Mouse (Mus musculus) kidney, adult 9 months (tissue): ENCODE data around the gene Polq.

ENCODE experiments used
- DNase-seq: peaks from one replicate; pipeline ENCODE4 v3.0.0; 2022

Polq gene

GRCm38 (mm10) chr16:37011061-37011921 is at the start of gene Polq:
TSS of gene Polq (plus strand) at chr16:37011786.
- DNase-seq = peak; percentile 96

- DNase-seq = no peak
Measured at GRCm38 (mm10) chr16:36963415-36963814, 48.2 kb upstream of the Polq start.

DNA sequence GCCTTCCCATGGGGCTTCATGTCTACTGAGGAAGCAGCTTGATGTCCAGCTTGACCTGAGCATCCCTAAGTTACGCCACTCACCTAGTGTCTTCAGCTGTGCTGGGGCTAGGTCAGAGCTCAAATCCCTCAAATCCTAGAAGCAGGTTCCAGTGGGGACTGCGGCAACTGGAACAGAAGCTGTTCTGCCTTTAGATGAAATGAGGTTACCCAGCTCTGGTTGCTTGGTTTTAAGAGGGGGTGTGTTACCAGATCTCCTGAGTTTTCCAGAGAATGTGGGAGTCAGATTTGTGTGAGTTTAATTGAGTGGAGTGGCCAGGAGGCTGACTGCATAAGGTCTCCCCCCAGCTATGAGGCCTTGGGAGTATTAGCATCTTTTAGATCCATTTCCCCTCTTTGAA is 32.5 kb upstream of the Polq start:
- DNase-seq = no peak

DNA sequence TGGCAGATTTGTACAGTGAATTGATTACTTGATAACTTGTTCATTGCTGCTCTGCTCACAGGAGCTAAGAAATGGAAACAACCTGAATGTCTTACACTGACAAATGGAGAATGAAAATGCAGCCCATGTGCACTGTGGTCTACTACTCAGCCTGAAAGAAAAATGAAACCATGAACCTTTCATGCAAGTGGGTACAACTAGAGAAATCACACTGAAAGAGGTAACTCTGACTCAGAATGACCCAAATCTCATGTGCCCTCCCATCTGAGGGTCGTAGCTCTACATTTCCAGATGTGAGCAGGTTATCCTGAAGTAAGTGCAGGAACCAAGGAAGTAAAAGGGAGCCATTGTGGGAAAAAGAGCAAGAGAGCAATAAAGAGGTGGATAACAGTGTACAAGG is 27.8 kb upstream of the Polq start:
- no peak for DNase-seq

DNA sequence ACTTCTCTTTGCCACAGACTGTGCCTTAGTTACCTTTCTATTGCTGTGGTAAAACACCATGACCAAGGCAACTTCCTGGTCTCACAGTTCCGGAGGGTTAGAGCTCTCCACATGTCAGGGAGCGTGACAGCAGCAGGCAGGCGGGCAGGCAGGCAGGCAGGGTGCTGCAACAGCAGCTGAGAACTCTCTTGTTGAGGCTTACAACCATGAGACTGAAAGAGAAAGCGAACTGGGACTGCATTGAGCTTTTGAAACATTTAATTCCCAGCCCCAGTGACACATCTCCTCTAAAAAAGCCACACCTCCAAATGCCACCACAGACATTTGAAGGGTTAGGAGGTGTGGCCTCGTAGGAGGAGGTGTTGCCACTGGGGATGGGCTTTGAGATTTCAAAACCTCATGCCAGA is 25.9 kb upstream of the Polq start:
- peak; percentile 52 for DNase-seq

DNA sequence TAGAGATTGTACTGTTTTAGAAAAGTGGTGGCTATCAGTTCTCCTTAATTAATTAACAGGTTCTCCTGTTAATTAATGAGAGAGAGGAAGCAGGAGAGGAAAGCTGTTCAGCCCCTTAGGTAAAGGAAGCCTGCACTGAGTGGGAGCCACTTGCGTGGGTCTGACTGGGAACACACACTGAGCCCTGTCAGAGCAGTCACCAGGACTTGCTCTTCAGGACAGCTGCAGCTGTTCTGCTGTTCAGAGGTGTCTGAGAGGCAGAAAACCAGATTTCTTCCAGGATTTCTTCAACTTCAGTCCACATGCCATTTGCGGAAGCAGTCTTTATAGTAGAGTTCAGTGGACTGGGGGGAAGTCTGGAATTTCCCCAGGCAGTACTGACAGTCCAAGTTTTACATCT is 24.2 kb upstream of the Polq start:
- DNase-seq = no peak

DNA sequence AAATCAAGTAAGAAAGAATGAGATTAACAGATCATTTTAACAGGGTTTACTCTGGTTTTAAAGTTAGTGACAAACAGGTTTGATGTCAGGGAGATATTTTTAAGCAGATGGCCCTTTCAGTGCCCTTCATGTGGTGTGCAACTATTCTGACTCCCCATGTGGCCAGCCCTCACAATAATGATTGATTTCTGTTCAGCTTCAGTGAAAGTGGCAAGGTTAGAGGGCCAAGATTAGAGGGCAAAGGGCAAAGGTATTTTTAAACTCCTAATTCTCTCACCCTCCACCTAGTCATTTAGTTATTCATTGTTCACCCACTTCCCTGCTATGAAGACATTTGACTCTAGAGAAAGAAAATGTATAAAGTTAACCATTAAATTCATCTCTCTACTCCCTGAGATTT is 23.5 kb upstream of the Polq start:
- peak; percentile 89 for DNase-seq

DNA sequence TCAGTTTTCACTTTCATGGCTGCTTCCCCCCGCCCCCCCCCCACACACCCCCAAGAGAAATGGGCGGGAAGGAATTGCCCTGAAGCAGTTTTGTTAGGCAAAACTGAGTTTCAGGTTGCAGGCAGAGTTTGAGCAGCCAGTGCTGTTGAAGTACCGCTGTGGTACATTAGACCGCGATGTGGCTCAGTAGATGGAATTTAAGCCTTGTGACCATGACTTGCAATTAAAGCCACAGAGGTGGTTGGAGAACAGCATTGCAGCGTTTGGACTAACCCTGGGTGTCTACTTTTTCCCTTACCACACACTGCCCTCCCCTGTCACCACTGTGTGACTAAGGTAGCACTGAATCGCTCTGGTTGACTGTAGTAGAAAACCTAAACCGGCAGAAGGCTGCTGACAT is 22.1 kb upstream of the Polq start:
- DNase-seq = peak; percentile 77

- DNase-seq = peak; percentile 67
Measured at GRCm38 (mm10) chr16:36989999-36990625, 21.5 kb upstream of the Polq start, which contains the start of gene Fbxo40. TSS of gene Fbxo40 (minus strand) at chr16:36990467.

DNA sequence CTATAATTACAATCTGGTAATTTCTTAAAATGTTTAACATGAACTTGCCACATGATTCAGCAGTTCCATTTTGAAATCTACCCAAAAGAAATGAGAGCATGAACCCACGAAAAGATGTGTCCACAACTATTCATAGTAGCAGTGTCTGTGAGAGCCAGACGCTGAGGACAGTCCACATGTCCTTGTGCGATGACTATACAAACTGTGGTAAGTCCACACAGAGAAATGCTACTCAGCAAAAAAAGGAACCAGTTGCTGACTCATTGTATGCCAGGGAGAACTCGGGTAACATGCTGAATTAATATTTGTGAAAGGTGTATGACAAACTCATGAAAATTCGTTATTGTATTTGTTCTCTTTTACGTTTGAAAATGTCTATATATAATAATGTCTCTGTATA is 13.9 kb upstream of the Polq start:
- no peak for DNase-seq

DNA sequence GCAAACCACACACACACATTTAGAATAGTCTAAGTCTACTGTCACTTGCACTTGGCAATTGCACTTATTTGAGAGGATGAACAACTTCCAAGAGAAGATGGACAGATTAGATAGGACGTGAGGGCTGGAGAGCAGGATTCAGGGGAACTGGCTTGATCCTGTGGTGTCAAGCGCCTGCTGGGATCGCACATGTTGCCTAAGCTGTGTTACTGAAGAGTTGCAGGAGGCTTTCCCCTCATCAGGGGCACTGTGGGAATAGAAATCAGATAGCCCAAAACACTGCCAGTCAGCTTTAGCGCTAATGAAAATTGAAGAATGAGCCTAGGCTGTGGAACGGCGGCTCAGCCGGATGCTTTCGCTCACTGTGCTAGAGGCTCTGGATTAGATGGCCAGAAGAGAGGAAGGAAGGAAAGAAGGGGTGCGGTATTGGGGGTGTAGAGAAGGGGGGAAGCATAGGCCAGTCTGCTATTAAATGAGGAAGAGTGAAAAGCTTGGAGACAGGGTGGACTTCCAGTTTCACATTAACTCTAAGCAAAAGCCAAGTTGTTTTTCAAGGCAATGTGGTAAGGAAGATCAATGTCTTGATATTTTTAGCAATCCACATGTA is 12.1 kb upstream of the Polq start:
- no peak for DNase-seq

GRCm38 (mm10) chr16:37009262-37009661 is 2.3 kb upstream of the Polq start:
- DNase-seq = no peak

GRCm38 (mm10) chr16:37010370-37010769 is 1.2 kb upstream of the Polq start:
- peak; percentile 80 for DNase-seq

- DNase-seq = no peak
Measured at GRCm38 (mm10) chr16:37011922-37012289, 320 bp downstream of the Polq start.

- DNase-seq = no peak
Measured at GRCm38 (mm10) chr16:37012336-37012735, 750 bp downstream of the Polq start.

GRCm38 (mm10) chr16:37027581-37027980 is 16.0 kb downstream of the Polq start:
- DNase-seq = no peak

- no peak for DNase-seq
Measured at GRCm38 (mm10) chr16:37031996-37032395, 20.4 kb downstream of the Polq start.

DNA sequence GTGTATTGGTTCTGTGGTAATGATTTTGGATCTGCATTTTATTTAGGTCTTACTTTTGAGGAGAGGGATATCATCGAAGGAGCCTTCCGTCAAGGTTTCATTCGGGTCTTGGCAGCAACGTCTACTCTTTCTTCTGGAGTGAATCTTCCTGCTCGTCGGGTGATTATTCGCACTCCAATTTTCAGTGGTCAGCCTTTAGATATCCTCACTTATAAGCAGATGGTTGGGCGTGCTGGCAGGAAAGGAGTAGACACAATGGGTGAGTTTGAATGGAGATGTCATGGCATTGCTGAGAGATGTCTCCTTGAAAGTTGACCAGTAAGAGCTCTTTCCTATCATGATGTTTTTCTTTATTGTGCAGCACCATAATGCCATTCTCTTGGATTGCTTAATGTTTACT is 23.2 kb downstream of the Polq start:
- DNase-seq = no peak

DNA sequence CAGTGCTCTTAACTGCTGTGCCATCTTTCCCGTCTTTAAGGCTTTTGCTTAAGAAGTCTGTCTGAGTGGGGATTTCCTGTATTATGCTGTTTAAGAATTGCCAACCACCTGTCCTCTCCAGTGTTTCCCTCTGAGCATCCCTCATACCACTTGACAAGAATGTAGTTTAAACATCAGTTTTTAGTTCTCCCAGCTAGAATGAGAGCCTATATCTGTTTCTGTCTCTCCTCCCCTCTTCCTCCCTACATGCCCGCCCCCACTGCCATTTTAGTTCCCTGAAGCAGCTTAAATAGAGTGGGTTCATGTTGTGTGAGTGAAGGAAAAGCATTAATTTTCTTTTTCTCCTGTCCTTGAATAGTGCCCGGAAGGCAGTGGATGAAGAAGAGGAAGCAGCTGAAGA is 48.0 kb downstream of the Polq start:
- DNase-seq = no peak

- no peak for DNase-seq
Measured at GRCm38 (mm10) chr16:37061261-37061660, 49.7 kb downstream of the Polq start.

- no peak for DNase-seq
Measured at GRCm38 (mm10) chr16:37072354-37072753, 60.8 kb downstream of the Polq start.

GRCm38 (mm10) chr16:37089648-37090047 is 78.1 kb downstream of the Polq start:
- DNase-seq = no peak

DNA sequence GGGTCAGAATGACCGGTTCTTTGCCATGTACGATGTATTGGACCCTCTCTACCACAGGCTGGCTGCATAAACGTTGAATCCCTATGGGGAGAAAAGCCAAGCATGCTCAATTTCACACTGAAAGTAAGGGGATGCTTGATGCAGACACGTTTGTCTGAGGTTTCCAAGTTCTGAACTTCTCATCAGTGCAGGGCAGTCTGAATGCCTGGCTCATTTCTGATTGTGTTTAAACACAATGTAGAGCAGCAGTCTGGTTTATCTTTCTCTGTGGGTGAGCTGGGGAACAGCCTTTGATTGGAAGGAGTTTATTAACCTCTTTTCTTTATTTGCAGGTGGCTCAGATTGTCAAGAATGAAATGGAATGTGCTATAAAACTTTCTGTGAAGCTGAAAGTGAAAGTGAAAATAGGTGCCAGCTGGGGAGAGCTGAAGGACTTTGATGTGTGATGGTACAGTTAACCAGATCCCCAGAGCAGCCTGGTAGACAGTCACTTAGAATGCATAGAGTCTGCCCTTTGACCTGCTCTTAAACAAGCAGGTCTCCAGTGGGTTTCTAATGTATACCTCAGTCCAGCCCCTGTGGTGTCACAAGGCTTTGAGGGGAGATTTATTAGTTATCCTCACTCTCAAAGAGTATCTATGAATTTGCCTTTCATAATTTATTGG is 82.7 kb downstream of the Polq start:
- no peak for DNase-seq

DNA sequence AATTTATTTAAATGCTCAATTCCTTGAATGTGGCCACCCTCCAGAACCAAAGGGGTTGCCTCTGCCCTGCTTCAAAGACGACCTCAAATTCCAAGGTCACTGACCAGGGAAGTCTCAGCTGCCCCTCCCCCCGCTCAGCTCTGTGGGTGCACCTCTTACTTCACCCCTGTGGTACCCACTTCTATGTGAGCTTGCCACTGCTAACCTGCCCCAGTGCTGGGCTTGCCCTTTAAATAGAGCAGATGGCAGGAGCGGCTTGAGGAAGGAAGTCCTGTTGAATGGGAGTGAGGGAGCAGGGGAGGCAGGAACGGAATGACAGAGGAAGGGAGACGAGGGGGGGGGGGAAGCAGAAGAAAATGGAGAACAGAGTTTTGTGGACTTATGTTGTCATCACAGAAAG is 97.2 kb downstream of the Polq start:
- DNase-seq = no peak
